Mouse (Mus musculus) kidney, adult 18-20 months (tissue): Measurements from ENCODE around the gene Gm42715.
A peak's percentile ranks its signal among the peaks of the same experiment; 100 is the strongest.
"Not testable (repeated sequence)": the region's sequence is repeated elsewhere in the genome, so short reads cannot be mapped to it uniquely, and the experiment has no call there.

ENCODE experiments used
- DNase-seq: peaks from one replicate; pipeline ENCODE4 v3.0.0; 2021

Gene Gm42715

GRCm38 (mm10) chr7:127498407-127498806 lies 21.0 kb upstream of the Gm42715 start:
- peak; percentile 47 for DNase-seq

DNA sequence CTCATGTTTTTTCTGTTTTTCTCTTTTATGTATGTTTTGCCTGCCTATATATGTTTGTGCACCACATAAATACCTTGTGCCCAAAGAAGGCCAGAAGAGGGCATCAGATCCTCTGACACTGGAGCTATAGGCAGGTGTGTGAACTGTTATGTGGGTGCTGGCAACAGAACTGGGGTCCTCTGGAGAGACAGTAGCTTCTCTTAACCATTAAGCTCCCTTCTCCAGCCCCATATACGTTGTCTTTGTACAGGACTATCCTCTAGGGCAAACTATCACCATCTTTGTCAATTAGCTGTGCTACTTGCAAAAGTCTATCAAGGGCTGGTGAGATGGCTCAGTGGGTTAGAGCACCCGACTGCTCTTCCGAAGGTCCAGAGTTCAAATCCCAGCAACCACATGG lies 11.1 kb upstream of the Gm42715 start:
- DNase-seq, result no peak

- DNase-seq, result not testable (repeated sequence)
Observed at GRCm38 (mm10) chr7:127509830-127510229, 9.6 kb upstream of the Gm42715 start.

- peak; percentile 16 for DNase-seq
Observed at GRCm38 (mm10) chr7:127511241-127511640, 8.1 kb upstream of the Gm42715 start.

- peak; percentile 95 for DNase-seq
Observed at GRCm38 (mm10) chr7:127511808-127512230, 7.6 kb upstream of the Gm42715 start, which contains the start of gene Srcap. TSS of gene Srcap (plus strand) at chr7:127511983.

DNA sequence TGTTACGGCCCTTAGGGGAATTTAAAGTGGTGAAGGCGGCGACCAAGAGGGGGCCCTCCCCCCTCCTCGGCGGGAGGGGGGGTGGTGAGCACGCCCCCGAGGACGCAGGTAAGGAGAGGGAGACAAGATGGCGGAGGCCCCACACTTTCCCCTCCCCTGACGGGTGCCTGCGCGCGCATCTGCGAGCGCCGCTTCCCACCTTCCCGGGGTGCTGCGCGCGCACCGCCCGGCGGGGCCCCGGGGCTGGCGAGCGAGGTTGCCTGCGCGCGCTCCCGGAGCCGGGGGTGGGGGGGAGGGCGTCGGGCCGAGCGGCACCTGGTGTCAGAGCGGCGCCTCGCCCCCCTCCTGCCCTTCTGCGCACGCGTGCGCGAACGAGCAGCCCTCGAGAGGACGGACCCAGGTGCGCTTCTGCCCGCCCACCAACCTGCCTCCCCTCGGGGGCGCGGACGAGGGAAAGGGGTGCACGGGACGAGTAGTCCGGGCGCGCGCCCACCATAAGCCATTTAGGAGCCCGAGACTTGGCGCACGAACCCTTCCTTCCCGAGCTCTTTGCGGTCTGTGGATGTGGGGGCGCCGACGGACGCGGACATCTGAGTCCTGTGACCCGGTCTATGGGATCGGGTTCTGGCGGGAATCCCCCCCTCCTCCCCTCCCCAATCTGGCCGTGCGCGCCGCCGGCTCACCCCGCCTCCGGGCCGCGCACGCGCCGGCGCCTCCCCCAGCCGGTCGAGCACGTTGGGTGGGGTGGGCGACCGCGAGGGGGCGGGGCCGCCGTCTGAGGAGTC lies 7.0 kb upstream of the Gm42715 start:
- DNase-seq, result peak; percentile 91

DNA sequence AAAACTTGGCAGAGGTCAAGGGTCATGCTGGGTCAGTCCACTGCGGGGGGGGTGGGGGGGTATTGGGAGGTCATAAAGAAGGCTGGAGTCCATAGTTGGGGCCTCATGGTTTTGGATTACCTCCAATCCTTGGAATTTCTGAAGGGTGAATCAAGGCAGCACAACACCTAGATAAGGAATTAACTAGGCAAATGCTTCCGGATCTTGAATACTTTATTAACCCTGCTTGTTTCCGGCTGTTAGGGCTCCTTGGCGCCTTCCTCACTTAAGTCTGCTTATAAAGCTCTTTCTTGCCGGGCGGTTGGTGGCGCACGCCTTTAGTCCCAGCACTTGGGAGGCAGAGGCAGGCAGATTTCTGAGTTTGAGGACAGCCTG lies 6.4 kb upstream of the Gm42715 start:
- no peak for DNase-seq

DNA sequence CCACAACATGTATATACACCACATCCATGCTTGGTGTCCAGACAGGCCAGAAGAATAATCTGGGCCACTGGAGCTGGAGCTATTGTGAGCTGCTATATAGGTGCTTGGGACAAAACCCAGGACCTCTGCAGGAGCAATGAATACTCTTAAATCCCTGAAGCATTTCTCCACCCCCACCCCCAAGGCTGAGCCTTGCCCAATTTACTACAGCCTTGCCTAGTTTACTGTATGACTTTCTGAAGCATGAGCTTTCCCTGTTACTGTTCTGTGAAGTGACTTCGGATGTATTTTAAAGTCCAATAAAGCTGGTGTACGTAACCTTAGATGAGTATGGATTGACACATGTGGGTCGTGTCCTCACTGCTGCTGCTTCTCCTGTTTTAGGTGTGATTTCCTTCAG lies 5.6 kb upstream of the Gm42715 start:
- no peak for DNase-seq

DNA sequence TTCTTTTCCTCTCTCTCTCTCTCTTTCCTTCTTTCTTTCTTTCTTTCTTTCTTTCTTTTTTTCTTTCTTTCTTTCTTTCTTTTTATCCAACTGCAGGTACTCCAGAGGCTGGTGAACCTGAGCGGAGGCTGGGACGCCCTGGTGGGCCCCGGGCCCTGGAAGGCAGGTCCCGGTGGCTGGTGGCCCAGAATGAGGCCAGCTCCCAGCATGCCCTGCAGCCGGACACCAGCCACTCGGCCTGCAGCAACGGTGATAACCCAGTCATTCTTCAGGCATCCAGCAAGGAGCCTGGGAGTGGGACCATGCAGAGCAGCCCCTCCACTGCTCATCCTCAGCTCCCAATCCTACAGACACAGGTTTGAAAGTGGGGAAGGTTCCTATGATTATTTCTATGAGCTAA lies 3.5 kb upstream of the Gm42715 start:
- no peak for DNase-seq

- no peak for DNase-seq
Observed at GRCm38 (mm10) chr7:127516344-127516743, 3.0 kb upstream of the Gm42715 start.

DNA sequence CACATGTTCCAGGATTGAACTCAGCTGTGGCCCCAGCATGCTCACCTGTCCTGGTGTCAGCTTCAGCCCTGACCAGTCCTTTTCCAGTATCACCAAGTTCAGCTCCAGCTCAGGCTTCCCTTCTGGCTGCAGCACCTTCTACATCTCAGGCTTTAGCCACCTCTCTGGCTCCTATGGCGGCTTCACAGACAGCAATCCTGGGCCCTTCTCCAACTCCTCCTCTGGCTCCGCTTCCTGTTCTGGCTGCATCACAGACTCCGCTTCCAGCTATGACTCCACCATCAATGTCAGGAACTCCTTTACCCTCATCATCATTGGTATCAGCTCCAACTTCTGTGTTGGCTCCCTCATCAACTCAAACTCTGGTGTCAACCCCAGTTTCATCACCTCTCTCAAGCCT lies 22.3 kb downstream of the Gm42715 start:
- no peak for DNase-seq

GRCm38 (mm10) chr7:127549116-127549835 lies 29.9 kb downstream of the Gm42715 start:
- peak; percentile 53 for DNase-seq

- DNase-seq, result no peak
Observed at GRCm38 (mm10) chr7:127551558-127551957, 32.2 kb downstream of the Gm42715 start.

DNA sequence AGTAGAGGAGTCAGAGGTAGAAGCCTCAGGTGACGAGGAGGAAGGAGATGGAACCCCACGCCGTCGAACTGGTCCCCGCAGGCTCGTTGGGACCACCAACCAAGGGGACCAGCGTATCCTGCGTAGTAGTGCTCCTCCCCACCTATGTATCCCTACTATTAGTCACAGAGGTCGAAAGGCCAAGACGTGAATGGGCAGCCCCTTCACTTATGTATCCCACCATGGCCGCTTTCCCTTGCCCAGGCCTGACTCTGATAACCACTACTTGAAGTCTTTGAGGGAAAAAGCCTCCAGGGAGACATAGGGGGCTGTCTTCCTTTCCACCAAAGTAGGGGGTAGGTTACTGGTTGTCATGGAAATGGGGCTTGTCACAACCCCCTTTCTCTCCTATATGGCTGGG lies 41.2 kb downstream of the Gm42715 start:
- DNase-seq, result no peak

DNA sequence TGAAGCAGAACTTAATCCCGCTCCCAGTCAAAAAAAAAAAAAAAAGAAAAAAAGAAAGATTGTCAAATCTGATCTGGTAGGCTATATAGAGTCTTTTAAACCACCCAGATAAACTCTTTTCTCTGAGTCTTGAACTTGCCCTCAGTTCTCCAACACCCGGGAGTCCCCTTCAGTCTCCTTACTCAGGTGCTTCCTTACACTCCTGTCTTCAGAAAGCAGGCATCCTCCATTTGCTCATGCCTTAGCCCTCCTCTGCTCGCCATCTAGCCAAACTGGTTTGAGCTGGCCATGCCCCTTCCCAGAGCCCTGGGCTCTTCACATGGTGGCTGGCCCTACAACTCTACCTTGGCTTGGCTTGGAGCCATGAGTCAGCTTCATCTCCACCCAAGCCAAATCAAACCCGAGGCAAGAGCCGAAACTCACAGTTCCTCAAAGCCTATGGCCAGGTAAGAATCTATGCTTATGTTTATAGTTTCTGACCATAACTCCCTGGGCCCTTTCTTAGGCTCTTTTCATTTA lies 42.0 kb downstream of the Gm42715 start, which contains the start of gene Tmem265:
TSS of gene Tmem265 (plus strand) at position 51 of the 519 bp plus-strand sequence.
- no peak for DNase-seq

DNA sequence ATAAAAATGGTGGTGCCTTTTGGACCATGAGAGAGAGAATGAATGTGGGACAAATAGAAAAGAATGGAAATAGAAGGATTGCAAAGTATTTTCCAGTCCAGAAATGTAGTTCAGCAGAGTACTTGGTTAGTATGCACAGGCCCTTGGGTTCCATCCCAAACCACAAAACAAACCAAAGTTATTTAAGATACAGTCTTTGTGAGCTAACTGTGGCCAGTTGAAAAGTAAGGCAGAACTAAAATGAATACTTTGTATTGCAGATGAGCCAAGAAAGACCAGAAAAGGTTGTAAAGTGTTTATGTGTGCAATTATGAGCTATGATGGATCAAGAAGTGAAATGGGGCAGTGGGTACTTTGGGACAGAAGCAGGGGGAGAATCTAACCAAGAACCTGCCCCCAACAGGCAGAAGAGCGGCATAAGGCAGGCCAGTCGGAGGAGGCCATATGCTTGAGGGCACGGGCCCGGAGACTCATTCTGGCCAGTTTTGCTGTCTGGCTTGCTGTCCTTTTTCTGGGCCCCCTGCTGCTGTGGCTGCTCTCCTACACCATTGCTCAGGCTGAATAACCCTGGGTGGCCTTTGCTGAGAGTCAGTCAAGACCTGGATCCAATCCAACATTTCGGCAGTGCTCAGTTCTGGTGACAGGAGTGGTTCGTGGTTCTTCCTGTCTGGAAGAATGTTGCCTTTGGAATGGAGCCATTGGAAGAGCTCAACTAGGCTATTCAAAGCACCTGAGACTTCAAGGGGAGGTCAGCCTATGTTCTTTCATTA lies 45.2 kb downstream of the Gm42715 start:
- DNase-seq, result peak; percentile 23

- DNase-seq, result peak; percentile 87
Observed at GRCm38 (mm10) chr7:127572895-127573471, 53.6 kb downstream of the Gm42715 start, which contains the start of gene Phkg2. TSS of gene Phkg2 (plus strand) at chr7:127573340.

- peak; percentile 15 for DNase-seq
Observed at GRCm38 (mm10) chr7:127573503-127574008, 54.2 kb downstream of the Gm42715 start.

DNA sequence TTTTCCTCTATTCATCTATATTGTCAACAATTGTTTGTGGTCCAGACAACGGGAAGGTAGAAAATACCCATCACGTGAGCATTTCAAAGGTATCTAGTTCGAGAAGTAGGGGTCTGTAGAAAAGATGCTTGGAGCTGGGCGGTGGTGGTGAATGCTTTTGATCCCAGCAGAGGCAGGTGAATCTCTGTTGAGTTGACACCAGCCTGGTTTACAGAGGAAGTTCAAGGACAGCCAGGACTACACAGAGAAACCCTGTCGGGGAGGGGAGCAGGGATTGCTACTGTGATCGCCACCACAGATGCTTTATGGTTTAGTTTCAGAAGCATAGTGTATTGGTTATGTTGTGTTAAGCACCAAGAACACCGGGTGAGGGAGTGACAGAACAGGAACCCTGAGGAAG lies 54.7 kb downstream of the Gm42715 start:
- no peak for DNase-seq

DNA sequence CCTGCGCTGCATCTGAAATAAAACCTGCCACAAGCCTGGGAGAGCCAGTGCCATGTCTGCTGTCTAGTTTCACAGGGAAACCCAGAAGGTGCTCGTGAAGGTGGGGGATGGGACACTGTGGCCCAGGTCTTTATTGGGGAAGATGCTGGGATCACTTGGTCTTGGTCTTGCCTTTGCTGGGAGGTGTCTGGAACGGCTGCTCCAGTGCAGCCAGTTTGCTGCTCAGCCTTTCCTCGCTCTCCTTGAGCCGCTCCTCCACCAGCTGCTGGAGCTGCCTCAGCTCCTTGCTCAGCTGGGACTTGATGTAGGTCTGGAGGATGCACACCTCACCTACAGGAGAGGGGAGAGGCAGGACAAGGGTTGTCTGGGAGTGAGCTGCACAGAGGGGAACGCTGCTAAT lies 63.9 kb downstream of the Gm42715 start:
- DNase-seq, result no peak

GRCm38 (mm10) chr7:127585031-127585430 lies 65.6 kb downstream of the Gm42715 start:
- no peak for DNase-seq

GRCm38 (mm10) chr7:127586149-127586548 lies 66.8 kb downstream of the Gm42715 start:
- DNase-seq, result no peak
